Mouse (Mus musculus) macrophage (primary cell): ENCODE data around the gene Enpp4. TPM values are rescaled to one million over a fixed set of nuclear protein-coding genes. Genes with fewer than 3 reads are reported as not detected.

Source experiments
- H3K27ac ChIP-seq: fragments of 350-480 bp; formaldehyde crosslinking; 2 replicates; pipeline ENCODE4 v1.9.0; 2021
- H3K36me3 ChIP-seq: fragments of 350-480 bp; formaldehyde crosslinking; 2 replicates; pipeline ENCODE4 v1.9.0; 2021; ENCODE audit errors: inconsistent target
- H3K4me3 ChIP-seq: fragments of 350-480 bp; formaldehyde crosslinking; 2 replicates; pipeline ENCODE4 v1.9.0; 2021; ENCODE audit errors: inconsistent target
- H3K79me2 ChIP-seq: fragments of 350-480 bp; formaldehyde crosslinking; 2 replicates; pipeline ENCODE4 v1.9.0; 2021; ENCODE audit errors: inconsistent target
- WGBS: methylation state at CpG from one replicate; pipeline ENCODE4 v1.1.7; 2026; ENCODE audit warnings: inconsistent platforms; ENCODE audit not compliant: missing documents; 5-methylcytosine and 5-hydroxymethylcytosine counted together
- polyA plus RNA-seq: library from polyadenylated mRNA; stranded (reverse); fragments of 250-400 nt; gene quantifications from 3 replicates; pipeline ENCODE4 v1.2.4, GENCODE M21; 2018; ENCODE audit warnings: inconsistent platforms

Enpp4 gene
- polyA plus RNA-seq, 1 experiment from 2014 or later: 0.75 TPM

DNA sequence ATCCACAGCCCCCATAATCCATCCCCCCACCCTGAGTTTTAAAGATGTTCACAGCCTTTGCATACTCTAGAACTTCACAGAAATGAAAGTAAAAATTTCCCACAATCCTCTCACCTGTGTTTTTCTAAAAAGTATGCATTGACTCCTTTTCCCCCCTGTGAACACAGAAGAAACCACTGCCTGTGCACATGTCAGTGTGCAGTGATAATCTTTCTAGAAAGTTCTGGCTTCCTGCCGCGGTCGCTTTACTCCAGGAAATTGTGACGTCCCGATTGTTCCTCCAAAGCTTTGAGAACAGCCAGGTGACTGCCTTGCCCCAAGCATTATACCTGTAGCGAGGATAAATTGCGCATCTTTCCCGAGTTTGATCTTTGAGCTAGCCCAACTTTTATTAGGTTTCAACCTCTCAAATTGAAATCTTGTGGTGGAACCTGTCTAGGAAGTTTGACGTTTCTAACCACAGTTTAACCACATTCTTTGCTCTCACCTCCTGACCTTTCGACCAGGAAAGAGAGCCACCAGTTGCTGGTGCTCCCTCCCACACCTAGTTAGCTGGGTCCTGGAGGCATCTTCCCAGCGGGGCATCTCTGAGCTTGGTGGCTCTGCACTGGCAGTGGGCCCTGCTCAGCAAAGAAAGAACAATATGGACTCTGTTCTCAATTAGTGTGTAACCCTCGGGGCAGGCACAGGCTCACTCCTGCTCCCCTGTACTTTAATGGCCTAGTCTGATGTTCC lies 15.9 kb upstream of the Enpp4 start:
- Histone ChIP-seq H3K4me3 (no peak overlapping the region), H3K36me3 (no peaks in the 10 kb centered on the region), H3K79me2 (no peaks in the 10 kb centered on the region), H3K27ac (no peak overlapping the region)
- 20% methylated on average over 12 of the region's 12 CpGs for WGBS

DNA sequence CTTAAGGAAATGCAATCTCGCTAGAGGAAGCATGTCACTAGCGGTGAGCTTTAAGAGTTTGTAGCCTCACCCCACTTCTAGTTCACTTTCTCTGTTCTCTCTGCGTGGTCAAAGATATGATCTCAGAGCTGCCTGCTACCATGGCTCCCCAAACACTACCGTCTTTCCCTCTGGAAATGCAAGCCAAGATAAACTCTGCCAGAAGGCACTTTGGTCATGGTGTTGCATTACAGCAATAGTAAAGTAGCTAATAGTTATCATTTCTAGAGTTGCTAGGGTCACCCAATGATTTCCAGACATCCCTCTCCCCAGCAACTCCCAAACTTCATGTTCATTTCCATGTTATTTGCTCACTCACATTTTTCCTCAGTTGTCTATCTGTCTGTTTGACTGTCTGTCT lies 12.6 kb upstream of the Enpp4 start:
- H3K27ac ChIP-seq: no peak overlapping the region
- WGBS: 88% methylated on average over 4 of the region's 4 CpGs
- H3K36me3 ChIP-seq: no peaks in the 10 kb centered on the region
- no peak overlapping the region for H3K4me3 ChIP-seq
- H3K79me2 ChIP-seq: no peaks in the 10 kb centered on the region

DNA sequence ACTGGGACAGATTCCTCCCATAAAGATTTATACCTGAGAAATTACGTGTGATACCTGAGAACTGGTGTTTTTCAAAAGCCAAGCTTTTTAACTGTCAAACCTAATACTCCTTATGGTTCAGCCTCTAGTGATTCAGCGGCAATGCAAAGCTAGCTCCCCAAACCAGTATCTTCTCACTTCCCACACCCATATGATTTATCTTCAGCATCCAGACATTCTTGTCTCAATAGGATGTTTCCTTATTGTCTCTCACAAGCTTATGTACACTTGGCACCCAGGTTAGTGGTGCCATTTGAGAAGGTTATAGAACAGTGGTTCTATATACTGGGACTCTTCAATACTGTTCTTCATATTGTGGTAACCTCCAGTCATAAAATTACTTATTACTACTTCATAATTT lies 12.1 kb upstream of the Enpp4 start:
- WGBS: 91% methylated on average over 2 of the region's 2 CpGs
- Histone ChIP-seq H3K36me3 (no peaks in the 10 kb centered on the region), H3K4me3 (no peak overlapping the region), H3K79me2 (no peaks in the 10 kb centered on the region), H3K27ac (no peak overlapping the region)

DNA sequence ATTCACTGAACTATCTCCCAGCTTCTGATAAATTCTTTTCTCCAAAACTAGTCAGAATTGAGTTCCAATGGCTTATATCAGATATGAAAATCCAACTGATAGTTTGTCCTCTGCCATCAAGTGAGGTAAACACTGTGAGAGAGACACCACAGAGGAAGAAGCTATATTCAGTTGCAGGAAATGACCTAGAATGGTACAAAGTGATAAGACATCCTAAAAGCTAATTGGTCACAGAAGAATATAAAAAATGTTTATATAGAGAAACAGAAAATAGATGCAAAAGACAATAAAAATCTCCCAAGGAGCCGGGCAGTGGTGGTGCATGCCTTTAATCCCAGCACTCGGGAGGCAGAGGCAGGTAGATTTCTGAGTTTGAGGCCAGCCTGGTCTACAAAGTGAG lies 11.0 kb upstream of the Enpp4 start:
- WGBS: 0% methylated on average over 1 of the region's 2 CpGs
- Histone ChIP-seq H3K4me3 (no peak overlapping the region), H3K27ac (no peak overlapping the region), H3K79me2 (no peaks in the 10 kb centered on the region), H3K36me3 (no peaks in the 10 kb centered on the region)

GRCm38 (mm10) chr17:44108331-44108730 lies 2.7 kb upstream of the Enpp4 start:
- no peak overlapping the region for H3K4me3 ChIP-seq
- H3K79me2 ChIP-seq: no peaks in the 10 kb centered on the region
- 82% methylated on average over 3 of the region's 3 CpGs for WGBS
- no peak overlapping the region for H3K27ac ChIP-seq
- no peaks in the 10 kb centered on the region for H3K36me3 ChIP-seq

- Histone ChIP-seq H3K79me2 (no peaks in the 10 kb centered on the region), H3K4me3 (no peak overlapping the region), H3K27ac (no peak overlapping the region), H3K36me3 (no peaks in the 10 kb centered on the region)
- WGBS: 95% methylated on average over 10 of the region's 10 CpGs
Observed at GRCm38 (mm10) chr17:44101961-44102360, 3.6 kb downstream of the Enpp4 start.

DNA sequence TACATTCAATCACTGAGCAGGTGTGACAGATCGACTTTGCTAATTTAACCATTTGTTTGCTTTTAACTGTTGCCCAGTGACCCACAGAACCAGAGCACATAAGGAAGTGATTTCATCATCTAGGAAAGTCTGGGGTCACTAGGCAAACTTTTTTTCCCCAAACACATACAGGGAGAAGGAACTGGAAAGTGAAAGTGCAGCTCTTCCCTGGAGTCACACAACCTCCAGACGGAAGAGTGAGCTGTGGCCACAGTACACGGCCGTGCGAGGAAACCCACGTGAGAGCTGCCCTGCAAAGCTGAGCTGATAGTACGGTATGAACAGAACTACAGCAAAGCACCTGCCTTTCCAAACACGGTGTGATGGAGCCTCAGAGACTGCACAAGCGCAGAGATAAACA lies 4.7 kb downstream of the Enpp4 start:
- Histone ChIP-seq H3K79me2 (no peaks in the 10 kb centered on the region), H3K27ac (no peak overlapping the region), H3K4me3 (no peak overlapping the region), H3K36me3 (no peaks in the 10 kb centered on the region)
- WGBS: 20% methylated on average over 8 of the region's 9 CpGs

- Histone ChIP-seq H3K79me2 (no peaks in the 10 kb centered on the region), H3K4me3 (no peak overlapping the region), H3K36me3 (no peaks in the 10 kb centered on the region), H3K27ac (no peak overlapping the region)
- WGBS: 73% methylated on average over 4 of the region's 4 CpGs
Observed at GRCm38 (mm10) chr17:44100486-44100885, 5.1 kb downstream of the Enpp4 start.

DNA sequence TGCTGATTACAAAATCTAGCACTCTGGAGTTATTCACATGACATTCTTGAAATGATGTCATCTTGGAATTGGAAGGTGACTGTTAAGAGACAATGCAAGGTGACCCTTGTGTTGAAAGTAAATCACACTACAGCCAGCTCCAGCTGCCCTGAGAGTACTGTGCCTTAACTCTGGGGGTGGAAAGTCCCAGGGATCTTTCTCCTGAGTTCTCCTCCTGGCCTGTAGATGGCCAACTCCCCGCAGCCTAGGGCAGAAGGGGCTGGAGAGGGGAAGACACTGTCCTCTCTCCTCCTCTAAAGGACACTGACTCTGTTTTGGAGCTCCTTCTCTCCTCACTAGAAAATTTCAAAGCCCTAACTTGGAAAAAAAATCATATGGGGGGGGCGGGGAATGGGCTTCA lies 14.1 kb downstream of the Enpp4 start:
- H3K79me2 ChIP-seq: no peaks in the 10 kb centered on the region
- WGBS: 80% methylated on average over 2 of the region's 2 CpGs
- no peak overlapping the region for H3K4me3 ChIP-seq
- H3K27ac ChIP-seq: no peak overlapping the region
- H3K36me3 ChIP-seq: no peaks in the 10 kb centered on the region

DNA sequence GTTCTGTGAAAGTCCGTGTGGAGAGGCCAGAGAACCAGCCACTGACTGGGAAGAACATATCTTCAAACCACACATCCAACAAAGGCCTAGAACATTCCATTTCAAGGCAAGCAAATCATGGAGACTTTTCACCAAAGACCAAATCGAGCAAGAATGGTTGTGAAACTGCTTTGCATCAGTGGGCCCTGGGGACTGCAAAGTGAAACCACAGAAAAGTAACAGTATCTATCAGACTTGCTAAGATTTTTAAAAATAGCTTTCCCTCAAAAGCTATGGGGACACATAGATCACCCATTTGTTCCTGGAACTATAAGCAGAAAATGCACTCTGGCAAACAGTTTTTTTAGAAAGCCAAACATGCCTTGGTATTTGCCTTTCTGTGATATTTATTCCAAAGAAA lies 14.7 kb downstream of the Enpp4 start:
- 55% methylated on average over 2 of the region's 2 CpGs for WGBS

DNA sequence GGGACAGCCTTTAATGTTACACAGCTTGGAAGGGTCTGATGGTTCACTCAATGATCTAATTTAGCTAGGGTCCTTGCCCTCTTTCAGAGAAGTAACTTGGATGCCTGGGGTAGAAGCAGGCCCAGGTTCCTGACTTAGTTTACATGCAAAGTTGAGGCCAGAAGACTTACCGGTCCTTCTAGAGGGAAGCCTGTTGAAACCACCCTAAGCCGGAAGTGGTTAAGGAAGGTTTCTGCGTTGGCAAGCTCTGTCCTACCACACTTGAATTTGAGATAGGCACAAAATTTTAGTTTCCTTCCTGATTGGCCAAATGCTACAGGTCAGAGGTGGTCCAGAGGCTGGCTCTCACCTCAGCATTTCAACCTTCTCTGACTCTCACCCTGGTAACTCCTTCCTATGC lies 17.4 kb downstream of the Enpp4 start:
- 31% methylated on average over 3 of the region's 3 CpGs for WGBS
- no peak overlapping the region for H3K4me3 ChIP-seq
- no peak overlapping the region for H3K27ac ChIP-seq
- no peaks in the 10 kb centered on the region for H3K36me3 ChIP-seq
- H3K79me2 ChIP-seq: no peaks in the 10 kb centered on the region

More for the DNA sequence above, 14.7 kb downstream of the Enpp4 start:
- Histone ChIP-seq H3K27ac (no peak overlapping the region), H3K4me3 (no peak overlapping the region), H3K79me2 (no peaks in the 10 kb centered on the region), H3K36me3 (no peaks in the 10 kb centered on the region)

DNA sequence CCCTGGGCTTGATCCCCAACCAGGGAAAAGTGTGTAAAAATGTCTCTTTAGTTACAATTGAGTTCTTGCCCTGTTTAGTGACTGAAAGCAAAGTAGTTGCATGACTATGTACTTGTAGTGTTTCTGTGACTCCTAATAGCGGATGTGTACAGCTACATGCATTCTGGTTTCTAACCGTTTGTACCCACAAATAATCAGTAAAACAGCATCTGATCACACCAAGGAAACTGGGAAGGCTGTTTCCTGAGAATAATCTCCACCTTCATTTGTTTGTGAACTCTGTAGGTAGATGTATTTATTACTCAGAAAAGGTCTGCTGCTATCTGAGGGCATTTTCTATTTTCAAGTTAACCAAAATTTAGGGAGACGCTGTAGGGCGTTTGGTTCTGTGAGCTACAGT lies 22.5 kb downstream of the Enpp4 start:
- 88% methylated on average over 4 of the region's 4 CpGs for WGBS
- no peaks in the 10 kb centered on the region for H3K36me3 ChIP-seq
- no peak overlapping the region for H3K27ac ChIP-seq
- no peak overlapping the region for H3K4me3 ChIP-seq
- H3K79me2 ChIP-seq: no peaks in the 10 kb centered on the region

DNA sequence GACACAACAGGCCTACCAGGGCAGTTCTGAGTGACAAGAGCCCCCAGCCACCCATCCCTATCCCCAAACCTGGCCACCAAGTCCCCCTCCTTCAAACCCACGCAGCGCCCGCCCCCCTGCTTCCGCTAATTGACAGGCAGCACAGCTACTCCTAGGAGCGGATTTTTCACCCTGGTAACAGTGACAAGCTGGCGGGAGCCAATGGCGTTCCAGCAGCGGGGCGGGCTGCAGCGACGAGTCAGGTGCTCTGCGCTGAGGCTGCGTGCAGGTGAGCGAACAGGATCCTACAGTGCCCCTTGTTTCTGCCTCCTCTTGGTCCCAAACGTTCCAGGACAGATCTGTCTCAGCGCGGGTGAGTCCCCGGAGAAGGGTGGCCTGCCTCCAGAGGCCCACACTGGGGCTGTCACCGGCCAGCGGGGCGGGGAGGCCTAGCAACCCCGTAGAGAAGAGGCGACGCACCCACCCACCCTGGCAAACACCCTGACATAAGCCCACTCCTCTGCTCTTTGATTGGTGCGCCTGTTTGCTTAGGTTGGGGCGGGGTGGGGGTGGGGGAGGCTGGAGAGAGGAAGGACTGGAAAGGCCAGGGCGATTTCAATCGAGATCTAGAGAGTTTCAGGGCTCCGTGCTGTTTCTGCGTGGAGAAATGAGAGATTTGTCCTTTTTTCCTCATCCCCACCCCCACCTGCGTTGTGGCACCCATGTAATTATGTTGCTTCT lies 26.8 kb downstream of the Enpp4 start, which contains the start of gene Enpp5:
Enpp5 (plus strand) TSS at position 183 of the 720 bp plus-strand sequence.
- no peak within 1 kb of the TSS for H3K4me3 ChIP-seq
- no peaks in the 10 kb centered on the region for H3K79me2 ChIP-seq
- WGBS: 5% methylated on average over 24 of the region's 31 CpGs
- H3K27ac ChIP-seq: no peak within 1 kb of the TSS
- no peaks in the 10 kb centered on the region for H3K36me3 ChIP-seq

DNA sequence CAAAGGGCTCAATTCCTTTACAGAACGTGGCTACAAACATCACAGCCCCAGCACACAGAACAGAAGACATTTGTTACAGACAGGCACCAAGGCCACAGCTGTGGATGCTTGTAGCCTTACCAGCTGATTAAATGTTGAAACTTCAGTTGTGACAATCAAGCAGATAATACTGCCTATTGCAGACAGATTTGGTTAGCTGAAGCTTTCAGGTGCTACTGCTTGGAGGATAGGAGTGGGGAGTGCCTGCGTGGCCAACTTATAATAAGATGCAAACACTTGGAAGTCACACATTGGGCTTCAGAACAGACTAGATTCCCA lies 27.8 kb downstream of the Enpp4 start:
- H3K27ac ChIP-seq: no peak overlapping the region
- 83% methylated on average over 2 of the region's 2 CpGs for WGBS
- no peaks in the 10 kb centered on the region for H3K36me3 ChIP-seq

DNA sequence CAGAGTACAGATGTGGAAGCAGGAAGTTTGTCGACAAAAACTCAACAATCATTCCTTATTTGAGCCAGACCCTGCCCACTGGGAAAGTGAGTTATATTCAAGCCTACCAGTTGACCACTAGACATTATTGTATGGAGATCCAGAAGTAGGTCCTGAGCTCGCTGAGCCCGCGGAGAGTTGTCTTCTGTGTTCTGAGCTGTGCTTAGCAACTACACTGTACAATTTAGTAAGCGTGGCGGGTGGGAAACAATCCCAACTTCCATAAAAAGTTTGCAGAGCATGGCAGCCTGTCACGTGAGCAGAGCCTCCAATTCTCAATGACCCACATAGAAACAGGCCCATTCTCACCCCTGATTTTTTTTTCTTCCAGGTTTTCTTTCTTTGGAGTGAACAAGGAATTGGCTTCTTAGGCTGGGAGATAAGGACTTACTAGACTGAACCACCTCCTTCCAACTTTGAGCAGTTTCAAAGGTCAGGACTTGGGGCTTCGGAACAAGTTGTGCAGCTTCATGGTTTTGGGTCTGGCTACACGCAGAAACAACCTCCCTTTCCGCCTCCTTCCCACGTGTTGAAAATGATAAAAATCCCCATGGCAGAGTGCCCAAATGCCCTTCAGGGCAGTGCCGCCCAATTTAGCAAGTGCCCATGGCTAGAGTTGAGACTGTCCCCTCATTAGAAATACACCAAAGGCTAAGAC lies 28.3 kb downstream of the Enpp4 start:
- H3K79me2 ChIP-seq: no peaks in the 10 kb centered on the region
- H3K27ac ChIP-seq: no peak overlapping the region
- WGBS: 78% methylated on average over 12 of the region's 12 CpGs
- H3K4me3 ChIP-seq: no peak overlapping the region
- no peaks in the 10 kb centered on the region for H3K36me3 ChIP-seq

More for the DNA sequence above, 27.8 kb downstream of the Enpp4 start:
- Histone ChIP-seq H3K79me2 (no peaks in the 10 kb centered on the region), H3K4me3 (no peak overlapping the region)
